Mouse (Mus musculus): ENCODE measurements around the gene Spen.

Spen gene

GRCm38 (mm10) chr4:141469343-141469742, 69.1 kb downstream of the Spen start:
- no peak for DNase-seq

GRCm38 (mm10) chr4:141468576-141468975, 69.8 kb downstream of the Spen start:
- DNase-seq = no peak

- DNase-seq = no peak
Measured at GRCm38 (mm10) chr4:141467581-141467927, 70.8 kb downstream of the Spen start.

GRCm38 (mm10) chr4:141466844-141467580, 71.4 kb downstream of the Spen start:
- no peak for DNase-seq

- no peak for DNase-seq
Measured at GRCm38 (mm10) chr4:141466289-141466795, 72.1 kb downstream of the Spen start.

- DNase-seq = no peak
Measured at GRCm38 (mm10) chr4:141465512-141466288, 72.7 kb downstream of the Spen start.

GRCm38 (mm10) chr4:141464722-141465121, 73.7 kb downstream of the Spen start:
- no peak for DNase-seq

GRCm38 (mm10) chr4:141463472-141463871, 74.9 kb downstream of the Spen start:
- no peak for DNase-seq

GRCm38 (mm10) chr4:141461576-141461975, 76.8 kb downstream of the Spen start:
- DNase-seq = no peak

- DNase-seq = no peak
Measured at GRCm38 (mm10) chr4:141461088-141461487, 77.3 kb downstream of the Spen start.

GRCm38 (mm10) chr4:141460481-141460880, 77.9 kb downstream of the Spen start:
- DNase-seq = no peak

GRCm38 (mm10) chr4:141459766-141460165, 78.6 kb downstream of the Spen start:
- no peak for DNase-seq

- no peak for DNase-seq
Measured at GRCm38 (mm10) chr4:141458888-141459287, 79.5 kb downstream of the Spen start.

GRCm38 (mm10) chr4:141458236-141458635, 80.2 kb downstream of the Spen start:
- DNase-seq = no peak

- no peak for DNase-seq
Measured at GRCm38 (mm10) chr4:141456193-141456938, 82.0 kb downstream of the Spen start.

GRCm38 (mm10) chr4:141455526-141455925, 82.9 kb downstream of the Spen start:
- DNase-seq = no peak

GRCm38 (mm10) chr4:141454581-141455350, 83.6 kb downstream of the Spen start:
- peak; percentile 75 for DNase-seq

GRCm38 (mm10) chr4:141451916-141452450, 86.4 kb downstream of the Spen start:
- DNase-seq = no peak

GRCm38 (mm10) chr4:141451251-141451650, 87.1 kb downstream of the Spen start:
- DNase-seq = no peak

- no peak for DNase-seq
Measured at GRCm38 (mm10) chr4:141446211-141446610, 92.2 kb downstream of the Spen start.

GRCm38 (mm10) chr4:141445328-141445720, 93.1 kb downstream of the Spen start:
- DNase-seq = no peak
